21 mouse cellular contexts compared by ENCODE assay signal in genomic region chr4:133082216-133082773, GRCm38 (mm10). TPM values are rescaled to one million over a fixed set of nuclear protein-coding genes. Genes with fewer than 3 reads are reported as not detected.
DNase-seq lines count a peak whose midpoint lies in the region; ATAC-seq and TF ChIP-seq lines count a peak whose summit lies in the region.
"Had no signal": no experiment of that assay in that cellular context is flagged by ENCODE, and none has a peak within 500 bp of the region (broad histone marks: within the 10 kb centered on the region; RNA-seq: fewer than 3 reads in every experiment).

No protein-coding gene starts in this region.

- H3K36me3 ChIP-seq in lung, embryonic 16.5 days (ENCODE audit: control insufficient read depth, insufficient read depth, low read length) = peaks cover 9% of the 10 kb centered on the region
- H3K36me3 ChIP-seq in kidney, postnatal 0 days (ENCODE audit: insufficient read depth, low read length) = peaks cover 7% of the 10 kb centered on the region; the same call in 1 of the 2 replicates
- peaks cover 5% of the 10 kb centered on the region; the same call in 1 of the 2 replicates for H3K36me3 ChIP-seq in stomach, postnatal 0 days (ENCODE audit: control insufficient read depth, insufficient read depth, low read length)
- H3K36me3 ChIP-seq in hindbrain, postnatal 0 days (ENCODE audit: insufficient read depth, low read length) = peaks cover 14% of the 10 kb centered on the region

- peaks cover 38% of the 10 kb centered on the region for H3K4me1 ChIP-seq in lung, embryonic 16.5 days (replicated peaks; ENCODE audit: control insufficient read depth, insufficient read depth, low read length)
- peaks cover 31% of the 10 kb centered on the region for H3K4me1 ChIP-seq in kidney, postnatal 0 days (replicated peaks; ENCODE audit: insufficient read depth, low read length)
- peaks cover 18% of the 10 kb centered on the region for H3K4me1 ChIP-seq in stomach, postnatal 0 days (replicated peaks; ENCODE audit: control insufficient read depth, insufficient read depth)
- H3K4me1 ChIP-seq in hindbrain, postnatal 0 days (ENCODE audit: insufficient read depth, low read length) = peaks cover 26% of the 10 kb centered on the region

- H3K27me3 ChIP-seq in lung, embryonic 16.5 days (ENCODE audit: control insufficient read depth, insufficient read depth, low read depth, low read length) = no peaks in the 10 kb centered on the region
- H3K27me3 ChIP-seq in kidney, postnatal 0 days (ENCODE audit: insufficient read depth, low read length) = no peaks in the 10 kb centered on the region
- H3K27me3 ChIP-seq in stomach, postnatal 0 days (ENCODE audit: control insufficient read depth, insufficient read depth, low read length) = no peaks in the 10 kb centered on the region
- no peaks in the 10 kb centered on the region for H3K27me3 ChIP-seq in hindbrain, postnatal 0 days (ENCODE audit: insufficient read depth, low read length)
- H3K27me3 ChIP-seq: hindbrain, embryonic 15.5 days; limb, embryonic 13.5 days; neural tube, embryonic 15.5 days; stomach, embryonic 15.5 days had no signal

- no peak overlapping the region for H3K9ac ChIP-seq in lung, embryonic 16.5 days (ENCODE audit: low read length)
- no peak overlapping the region for H3K9ac ChIP-seq in kidney, postnatal 0 days (ENCODE audit: low read depth, low read length)
- H3K9ac ChIP-seq in stomach, postnatal 0 days (ENCODE audit: low read length) = no peak overlapping the region
- no peak overlapping the region for H3K9ac ChIP-seq in hindbrain, postnatal 0 days (replicated peaks; ENCODE audit: low read length)
- H3K9ac ChIP-seq: hindbrain, embryonic 15.5 days; limb, embryonic 13.5 days; neural tube, embryonic 15.5 days; stomach, embryonic 15.5 days had no signal

- 70% methylated on average over 6 of the region's 6 CpGs for WGBS in lung, embryonic 16.5 days
- WGBS in kidney, postnatal 0 days = 42% methylated on average over 6 of the region's 6 CpGs
- 63% methylated on average over 6 of the region's 6 CpGs for WGBS in stomach, postnatal 0 days
- 79% methylated on average over 6 of the region's 6 CpGs for WGBS in hindbrain, postnatal 0 days

- intact Hi-C loops in gastrocnemius, adult 2 months (cut with DNase I) = no loop called here
- intact Hi-C loops in gastrocnemius, postnatal 36 days (cut with DNase I) = no loop called here

- no peaks in the 10 kb centered on the region for H3K9me3 ChIP-seq in lung, embryonic 16.5 days (ENCODE audit: control insufficient read depth, low read length)
- no peaks in the 10 kb centered on the region for H3K9me3 ChIP-seq in kidney, postnatal 0 days (replicated peaks; ENCODE audit: low read length)
- no peaks in the 10 kb centered on the region for H3K9me3 ChIP-seq in stomach, postnatal 0 days (ENCODE audit: control insufficient read depth, low read length)
- no peaks in the 10 kb centered on the region for H3K9me3 ChIP-seq in hindbrain, postnatal 0 days (ENCODE audit: low read length)
- H3K9me3 ChIP-seq: forebrain, embryonic 10.5 days; hindbrain, embryonic 15.5 days; limb, embryonic 13.5 days; neural tube, embryonic 15.5 days; stomach, embryonic 15.5 days had no signal

- no peak for ATAC-seq in lung, embryonic 16.5 days (ENCODE audit: low read depth)
- ATAC-seq in kidney, postnatal 0 days (replicated peaks; ENCODE audit: low FRiP score, low read depth) = no peak
- no peak for ATAC-seq in stomach, postnatal 0 days (ENCODE audit: low FRiP score, low TSS enrichment)
- no peak for ATAC-seq in hindbrain, postnatal 0 days
- ATAC-seq: midbrain, embryonic 16.5 days had no signal

- H3K27ac ChIP-seq in gastrocnemius, adult 2 months = peak overlapping the region; percentile 63
- H3K27ac ChIP-seq in lung, embryonic 16.5 days (ENCODE audit: low read length) = 0 out of 2 replicates have a peak overlapping the region, but pooled peaks have one; percentile 1
- peak overlapping the region; percentile 58 for H3K27ac ChIP-seq in kidney, postnatal 0 days
- H3K27ac ChIP-seq in stomach, postnatal 0 days (replicated peaks) = peak overlapping the region; percentile 25
- no peak overlapping the region; the same call in 1 of the 2 replicates for H3K27ac ChIP-seq in hindbrain, postnatal 0 days
- H3K27ac ChIP-seq: forebrain, embryonic 10.5 days; hindbrain, embryonic 15.5 days; limb, embryonic 13.5 days; neural tube, embryonic 15.5 days; stomach, embryonic 15.5 days had no signal

- H3K4me2 ChIP-seq in lung, embryonic 16.5 days (ENCODE audit: low read depth, low read length) = no peak overlapping the region
- no peak overlapping the region for H3K4me2 ChIP-seq in kidney, postnatal 0 days (ENCODE audit: low read length)
- H3K4me2 ChIP-seq in stomach, postnatal 0 days (replicated peaks; ENCODE audit: low read depth) = no peak overlapping the region
- no peak overlapping the region for H3K4me2 ChIP-seq in hindbrain, postnatal 0 days (ENCODE audit: low read depth, low read length)
- H3K4me2 ChIP-seq: hindbrain, embryonic 15.5 days; limb, embryonic 13.5 days; neural tube, embryonic 15.5 days; stomach, embryonic 15.5 days had no signal

- DNase-seq in gastrocnemius, adult 2 months = no peak
- no peak for DNase-seq in gastrocnemius, postnatal 36 days
- no peak for DNase-seq in lung, postnatal 10 days
- DNase-seq in kidney, postnatal 0 days (ENCODE audit: low spot score) = peak; percentile 56
- no peak for DNase-seq in stomach, postnatal 0 days (ENCODE audit: low spot score)
- DNase-seq in ovary, adult 18-20 months (ENCODE audit: low spot score) = no peak
- no peak for DNase-seq in hindbrain, postnatal 0 days (ENCODE audit: low spot score)
- DNase-seq: cerebellum, adult 11 months; cerebellum, postnatal 14 days; gastrocnemius, postnatal 10 days; heart, adult 18-20 months; heart, postnatal 4 days; lung, postnatal 14 days; thymus, postnatal 14 days had no signal

- no peak for TF ChIP-seq CTCF in gastrocnemius, adult 2 months (IDR thresholded peaks at IDR 0.05)
- no peak for TF ChIP-seq CTCF in kidney, postnatal 0 days (IDR thresholded peaks at IDR 0.05; ENCODE audit: low read depth)
- no peak for TF ChIP-seq CTCF in stomach, postnatal 0 days (IDR thresholded peaks at IDR 0.05; ENCODE audit: low read depth)
- TF ChIP-seq CTCF in hindbrain, postnatal 0 days (IDR thresholded peaks at IDR 0.05; ENCODE audit: low read depth) = no peak

- peak; percentile 56 for TF ChIP-seq EP300 in stomach, postnatal 0 days (optimal IDR thresholded peaks at IDR 0.05)

- no peak overlapping the region for H3K4me3 ChIP-seq in gastrocnemius, adult 2 months
- H3K4me3 ChIP-seq in lung, embryonic 16.5 days (ENCODE audit: low read length) = no peak overlapping the region
- no peak overlapping the region for H3K4me3 ChIP-seq in kidney, postnatal 0 days (replicated peaks; ENCODE audit: low read depth, low read length)
- H3K4me3 ChIP-seq in stomach, postnatal 0 days (ENCODE audit: low read depth, low read length) = no peak overlapping the region
- H3K4me3 ChIP-seq in hindbrain, postnatal 0 days (ENCODE audit: low read length) = no peak overlapping the region
- H3K4me3 ChIP-seq: forebrain, embryonic 10.5 days; hindbrain, embryonic 15.5 days; limb, embryonic 13.5 days; neural tube, embryonic 15.5 days; stomach, embryonic 15.5 days had no signal

RNA-seq across cellular contexts. Expression of gene Wasf2, which starts 48.0 kb away (rescaled TPM):
- 10 to 100 TPM; 34.9 to 35.6 TPM for total RNA-seq in gastrocnemius, adult 2 months (2021)
- 10 to 100 TPM; 31.1 to 31.8 TPM for total RNA-seq in gastrocnemius, postnatal 36 days (2021)
- polyA plus RNA-seq in lung, embryonic 16.5 days (2015; fragmentation: Nextera tagmentation; extraction: Ambion mirVana) = 140 and 144 TPM in 2 replicates
- polyA plus RNA-seq in kidney, postnatal 0 days (2015; fragmentation: Nextera tagmentation; extraction: Ambion mirVana) = 98.8 and 113 TPM in 2 replicates
- 71.4 and 84.2 TPM in 2 replicates for polyA plus RNA-seq in stomach, postnatal 0 days (2015; fragmentation: Nextera tagmentation; extraction: Ambion mirVana)
- 14.1 and 14.7 TPM in 2 replicates for total RNA-seq in hindbrain, postnatal 0 days (2014; rRNA removed)
- polyA plus RNA-seq in hindbrain, postnatal 0 days (2015; fragmentation: Nextera tagmentation; extraction: Ambion mirVana) = 27.5 and 32.3 TPM in 2 replicates
